Mouse (Mus musculus) frontal cortex, adult 2 months (tissue): ENCODE results near the gene Dmxl2. TPM values are rescaled to one million over a fixed set of nuclear protein-coding genes. Genes with fewer than 3 reads are reported as not detected.

Experiments used
- DNase-seq, 2 experiments: peaks; one replicate each; pipeline ENCODE4 v3.0.0; 2022; ENCODE audit warnings: low spot score in 1 of 2; ENCODE audit errors: extremely low spot score in 1 of 2
- polyA plus RNA-seq: library from polyadenylated mRNA; depleted of rRNA; stranded (reverse); fragments of >200 nt; gene quantifications from 2 replicates; pipeline ENCODE4 v1.2.3, GENCODE M21; 2012; rRNA removed

Gene Dmxl2
- 87.6 and 92.6 TPM in 2 replicates for polyA plus RNA-seq

GRCm38 (mm10) chr9:54501453-54502110 lies at the start of gene Dmxl2:
Dmxl2 (minus strand) TSS chr9:54501626.
- peak; percentile 77 to 83 for DNase-seq

- DNase-seq = no peak
Measured at GRCm38 (mm10) chr9:54549433-54549832, 48.0 kb upstream of the Dmxl2 start.

GRCm38 (mm10) chr9:54547536-54547935 lies 46.1 kb upstream of the Dmxl2 start:
- DNase-seq = peak in 1 of 2 experiments; percentile 79

- no peak for DNase-seq
Measured at GRCm38 (mm10) chr9:54544954-54545315, 43.5 kb upstream of the Dmxl2 start.

- no peak for DNase-seq
Measured at GRCm38 (mm10) chr9:54544212-54544953, 43.0 kb upstream of the Dmxl2 start.

GRCm38 (mm10) chr9:54540801-54541200 lies 39.4 kb upstream of the Dmxl2 start:
- no peak for DNase-seq

GRCm38 (mm10) chr9:54538684-54539083 lies 37.3 kb upstream of the Dmxl2 start, which contains the start of gene Sh2d7:
Sh2d7 (plus strand) TSS chr9:54538984.
- DNase-seq = no peak

GRCm38 (mm10) chr9:54538244-54538643 lies 36.8 kb upstream of the Dmxl2 start:
- no peak for DNase-seq

GRCm38 (mm10) chr9:54537480-54537879 lies 36.1 kb upstream of the Dmxl2 start:
- no peak for DNase-seq

- DNase-seq = peak in 1 of 2 experiments; percentile 35
Measured at GRCm38 (mm10) chr9:54537030-54537429, 35.6 kb upstream of the Dmxl2 start.

GRCm38 (mm10) chr9:54536236-54536635 lies 34.8 kb upstream of the Dmxl2 start:
- no peak for DNase-seq

GRCm38 (mm10) chr9:54533975-54534374 lies 32.5 kb upstream of the Dmxl2 start:
- peak in 1 of 2 experiments; percentile 86 for DNase-seq

GRCm38 (mm10) chr9:54532926-54533325 lies 31.5 kb upstream of the Dmxl2 start:
- no peak for DNase-seq

- DNase-seq = no peak
Measured at GRCm38 (mm10) chr9:54531421-54531820, 30.0 kb upstream of the Dmxl2 start.

GRCm38 (mm10) chr9:54530836-54531235 lies 29.4 kb upstream of the Dmxl2 start:
- DNase-seq = no peak

- DNase-seq = no peak
Measured at GRCm38 (mm10) chr9:54529950-54530349, 28.5 kb upstream of the Dmxl2 start.

GRCm38 (mm10) chr9:54527694-54528093 lies 26.3 kb upstream of the Dmxl2 start:
- DNase-seq = peak in 1 of 2 experiments; percentile 53

GRCm38 (mm10) chr9:54520286-54520685 lies 18.9 kb upstream of the Dmxl2 start:
- no peak for DNase-seq

- peak; percentile 75 to 81 for DNase-seq
Measured at GRCm38 (mm10) chr9:54518921-54519320, 17.5 kb upstream of the Dmxl2 start.

GRCm38 (mm10) chr9:54515991-54516390 lies 14.6 kb upstream of the Dmxl2 start:
- no peak for DNase-seq

- no peak for DNase-seq
Measured at GRCm38 (mm10) chr9:54502873-54503272, 1.4 kb upstream of the Dmxl2 start.

- no peak for DNase-seq
Measured at GRCm38 (mm10) chr9:54502111-54502495, 677 bp upstream of the Dmxl2 start.
